Mouse (Mus musculus) cerebellum, adult 8-10 months (tissue): Measurements from ENCODE around the gene Cenpb.

Experiments used
- DNase-seq: peaks from one replicate; pipeline ENCODE4 v3.0.0; 2022

Gene Cenpb

GRCm38 (mm10) chr2:131135521-131136139 lies 44.2 kb downstream of the Cenpb start:
- no peak for DNase-seq

- no peak for DNase-seq
Observed at GRCm38 (mm10) chr2:131134826-131135400, 45.0 kb downstream of the Cenpb start.

- DNase-seq, result no peak
Observed at GRCm38 (mm10) chr2:131134381-131134780, 45.5 kb downstream of the Cenpb start.

GRCm38 (mm10) chr2:131132930-131133547 lies 46.8 kb downstream of the Cenpb start, which contains the start of gene Gm11037:
Gm11037 (plus strand) TSS chr2:131133497.
- DNase-seq, result no peak

GRCm38 (mm10) chr2:131132111-131132888 lies 47.6 kb downstream of the Cenpb start:
- no peak for DNase-seq

- DNase-seq, result no peak
Observed at GRCm38 (mm10) chr2:131130849-131131248, 49.0 kb downstream of the Cenpb start.

GRCm38 (mm10) chr2:131129836-131130235 lies 50.0 kb downstream of the Cenpb start:
- no peak for DNase-seq

GRCm38 (mm10) chr2:131128636-131129157 lies 51.2 kb downstream of the Cenpb start:
- DNase-seq, result no peak

- DNase-seq, result no peak
Observed at GRCm38 (mm10) chr2:131128211-131128610, 51.7 kb downstream of the Cenpb start.

- DNase-seq, result no peak
Observed at GRCm38 (mm10) chr2:131127161-131127730, 52.6 kb downstream of the Cenpb start, which contains the start of gene Hspa12b. Hspa12b (plus strand) TSS chr2:131127280.

- DNase-seq, result no peak
Observed at GRCm38 (mm10) chr2:131125964-131126815, 53.7 kb downstream of the Cenpb start.
